Mouse (Mus musculus) liver, embryonic 11.5 days (tissue): Measurements from ENCODE around the gene Apobec3. TPM values are rescaled to one million over a fixed set of nuclear protein-coding genes. Genes with fewer than 3 reads are reported as not detected.
"Not testable (repeated sequence)": the region's sequence is repeated elsewhere in the genome, so short reads cannot be mapped to it uniquely, and the experiment has no call there.

Source experiments
- ATAC-seq: fragments of 200-750 bp; cut with Nextera tagmentation; replicated peaks from 2 replicates; pipeline ENCODE4 v1.8.0; 2017; ENCODE audit warnings: moderate number of reproducible peaks, mild to moderate bottlenecking, moderate TSS enrichment, moderate library complexity; ENCODE audit not compliant: low FRiP score
- DNase-seq: peaks from one replicate; pipeline ENCODE4 v3.0.0-alpha.2; 2017; ENCODE audit warnings: low spot score
- H3K27ac ChIP-seq: fragments of 300-500 bp; sonication (generic); 2 replicates; pipeline ENCODE4 v1.5.1; 2014; ENCODE audit warnings: mild to moderate bottlenecking, low read depth, low read length, control low read depth
- H3K27me3 ChIP-seq: fragments of 300-500 bp; sonication (generic); replicated peaks from 2 replicates; pipeline ENCODE4 v1.6.1; 2014; ENCODE audit warnings: low read length, mixed read lengths; ENCODE audit not compliant: control insufficient read depth, insufficient read depth
- H3K36me3 ChIP-seq: fragments of 300-500 bp; sonication (generic); 2 replicates; pipeline ENCODE4 v1.6.1; 2014; ENCODE audit warnings: mild to moderate bottlenecking, low read length, moderate library complexity, mixed read lengths; ENCODE audit not compliant: control insufficient read depth, insufficient read depth
- H3K4me1 ChIP-seq: fragments of 300-500 bp; sonication (generic); replicated peaks from 2 replicates; pipeline ENCODE4 v1.6.1; 2014; ENCODE audit warnings: low read length, mixed read lengths; ENCODE audit not compliant: control insufficient read depth, insufficient read depth
- H3K4me2 ChIP-seq: fragments of 300-500 bp; sonication (generic); 2 replicates; pipeline ENCODE4 v1.6.1; 2014; ENCODE audit warnings: mild to moderate bottlenecking, control low read depth, moderate library complexity
- H3K4me3 ChIP-seq: fragments of 300-500 bp; sonication (generic); 2 replicates; pipeline ENCODE4 v1.5.1; 2014; ENCODE audit warnings: low read depth, low read length, control low read depth
- H3K9ac ChIP-seq: fragments of 300-500 bp; sonication (generic); 2 replicates; pipeline ENCODE4 v1.6.1; 2014; ENCODE audit warnings: low read depth, low read length, control low read depth
- H3K9me3 ChIP-seq: fragments of 300-500 bp; sonication (generic); 2 replicates; pipeline ENCODE4 v1.6.1; 2016; ENCODE audit warnings: low read length, inconsistent platforms, mixed read lengths; ENCODE audit not compliant: control insufficient read depth
- WGBS: fragments of 180-500 bp; shearing (Covaris S2); extraction: QIAGEN DNeasy Blood & Tissue Kit; methylation state at CpG from one replicate; pipeline ENCODE4 v1.1.7; 2014; 5-methylcytosine and 5-hydroxymethylcytosine counted together
- polyA plus RNA-seq: library from polyadenylated mRNA; unstranded; fragments of >200 nt; fragmentation: Nextera tagmentation; extraction: Ambion mirVana; gene quantifications from 2 replicates; pipeline ENCODE4 v1.2.1, GENCODE M21; 2014

Apobec3 gene
- polyA plus RNA-seq, 1 experiment from 2014 or later = 72.8 TPM

DNA sequence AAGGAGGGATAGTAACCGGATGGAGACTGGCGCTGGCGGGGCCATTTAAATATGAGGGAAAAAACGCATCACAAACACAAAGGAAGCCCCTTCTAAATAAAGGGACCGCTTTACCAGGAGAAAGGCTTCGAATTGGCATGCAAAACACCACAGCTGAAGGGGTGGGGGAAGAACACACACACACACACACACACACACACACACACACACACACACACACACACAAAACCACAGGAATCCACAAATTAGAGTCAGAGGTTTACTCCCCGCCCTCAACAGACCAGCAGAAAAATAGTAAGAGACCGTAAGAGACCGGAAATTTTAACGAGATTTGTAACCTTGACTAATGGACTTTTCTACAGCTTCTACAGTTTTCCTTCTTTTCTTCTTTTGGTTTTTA, 43.3 kb downstream of the Apobec3 start:
- Histone ChIP-seq H3K27me3 (peaks cover 37% of the 10 kb centered on the region), H3K4me2 (no peak overlapping the region), H3K9me3 (no peaks in the 10 kb centered on the region), H3K36me3 (no peaks in the 10 kb centered on the region), H3K4me1 (peaks cover 4% of the 10 kb centered on the region; the same call in 1 of the 2 replicates), H3K4me3 (no peak overlapping the region), H3K9ac (no peak overlapping the region), H3K27ac (no peak overlapping the region)
- WGBS = 5% methylated on average over 10 of the region's 10 CpGs
- ATAC-seq (no peak), DNase-seq (no peak)

DNA sequence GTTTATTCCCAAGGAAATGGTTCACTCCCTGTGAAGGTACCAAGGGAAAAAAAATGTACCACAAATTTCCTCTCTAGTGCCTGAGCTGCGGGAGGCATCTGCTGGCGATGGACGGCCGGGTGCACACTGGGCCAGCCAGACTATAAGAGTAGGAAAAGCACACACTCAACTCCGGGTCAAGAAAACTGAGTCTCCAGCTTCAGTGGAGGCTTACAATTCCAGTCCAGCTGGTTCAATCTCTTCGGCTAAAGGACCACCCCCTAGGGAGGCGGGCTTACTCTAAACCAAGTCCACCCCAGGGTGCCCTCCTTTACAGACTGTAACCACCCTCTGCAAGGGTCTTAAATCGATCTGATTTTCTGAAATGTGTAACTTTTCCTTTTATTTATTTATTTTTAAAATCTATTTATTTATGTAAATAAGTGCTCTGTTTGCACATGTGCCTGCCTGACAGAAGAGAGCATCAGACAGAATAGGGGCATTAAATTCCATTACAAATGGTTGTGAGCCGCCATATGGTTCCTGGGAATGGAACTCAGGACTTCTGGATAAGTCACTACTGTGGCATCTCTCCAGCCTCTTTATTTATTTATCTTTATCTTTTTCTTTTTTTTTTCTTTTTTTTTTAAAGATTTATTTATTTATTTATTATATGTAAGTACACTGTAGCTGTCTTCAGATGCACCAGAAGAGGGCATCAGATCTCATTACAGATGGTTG, 44.4 kb downstream of the Apobec3 start:
- no peaks in the 10 kb centered on the region for H3K9me3 ChIP-seq
- no peak overlapping the region for H3K4me2 ChIP-seq
- peaks cover 4% of the 10 kb centered on the region; the same call in 1 of the 2 replicates for H3K4me1 ChIP-seq
- 43% methylated on average over 9 of the region's 9 CpGs for WGBS
- no peak for DNase-seq
- no peak overlapping the region for H3K9ac ChIP-seq
- no peak overlapping the region for H3K27ac ChIP-seq
- H3K27me3 ChIP-seq = peaks cover 37% of the 10 kb centered on the region
- H3K36me3 ChIP-seq = no peaks in the 10 kb centered on the region
- no peak for ATAC-seq
- no peak overlapping the region for H3K4me3 ChIP-seq

- 54% methylated on average over 7 of the region's 7 CpGs for WGBS
- no peak for ATAC-seq
- H3K27me3 ChIP-seq = peaks cover 36% of the 10 kb centered on the region
Observed at GRCm38 (mm10) chr15:79936374-79936751, 44.9 kb downstream of the Apobec3 start.

GRCm38 (mm10) chr15:79939020-79939419, 47.6 kb downstream of the Apobec3 start:
- Histone ChIP-seq H3K4me2 (no peak overlapping the region), H3K27me3 (peaks cover 14% of the 10 kb centered on the region), H3K9ac (no peak overlapping the region), H3K27ac (no peak overlapping the region), H3K4me3 (no peak overlapping the region), H3K36me3 (no peaks in the 10 kb centered on the region), H3K4me1 (no peaks in the 10 kb centered on the region; the same call in 1 of the 2 replicates), H3K9me3 (no peaks in the 10 kb centered on the region)
- 87% methylated on average over 12 of the region's 12 CpGs for WGBS
- DNase-seq (no peak), ATAC-seq (no peak)

More at GRCm38 (mm10) chr15:79936374-79936751, 44.9 kb downstream of the Apobec3 start:
- Histone ChIP-seq H3K27ac (no peak overlapping the region), H3K9ac (no peak overlapping the region), H3K4me3 (no peak overlapping the region), H3K4me2 (no peak overlapping the region), H3K9me3 (no peaks in the 10 kb centered on the region), H3K4me1 (peaks cover 4% of the 10 kb centered on the region; the same call in 1 of the 2 replicates), H3K36me3 (no peaks in the 10 kb centered on the region)
- DNase-seq = no peak

DNA sequence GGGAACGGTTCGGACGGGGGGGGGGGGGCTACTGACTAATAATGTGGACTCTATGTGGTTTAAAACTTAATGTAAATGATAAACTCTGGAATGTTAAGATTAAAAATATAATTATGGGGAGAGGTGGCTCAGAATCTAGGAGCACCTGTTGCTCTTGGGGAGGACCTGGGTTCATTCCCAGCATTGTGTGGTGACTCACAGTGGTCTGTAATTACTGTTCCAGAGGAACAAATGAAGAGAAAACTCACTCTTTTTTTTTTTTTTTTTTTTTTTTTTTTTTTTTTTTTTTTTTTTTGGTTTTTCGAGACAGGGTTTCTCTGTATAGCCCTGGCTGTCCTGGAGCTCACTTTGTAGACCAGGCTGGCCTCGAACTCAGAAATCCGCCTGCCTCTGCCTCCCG, 48.0 kb downstream of the Apobec3 start:
- not testable (repeated sequence) for H3K9ac ChIP-seq, H3K9me3 ChIP-seq, H3K36me3 ChIP-seq, H3K4me3 ChIP-seq, H3K27me3 ChIP-seq, ATAC-seq, H3K4me1 ChIP-seq, DNase-seq, H3K4me2 ChIP-seq, H3K27ac ChIP-seq
- WGBS = 85% methylated on average over 4 of the region's 7 CpGs

- Histone ChIP-seq H3K27ac (no peak overlapping the region), H3K4me1 (no peaks in the 10 kb centered on the region), H3K4me3 (no peak overlapping the region), H3K4me2 (no peak overlapping the region), H3K36me3 (no peaks in the 10 kb centered on the region), H3K27me3 (peaks cover 5% of the 10 kb centered on the region), H3K9ac (no peak overlapping the region), H3K9me3 (no peaks in the 10 kb centered on the region)
- DNase-seq = no peak
- no peak for ATAC-seq
- 87% methylated on average over 16 of the region's 16 CpGs for WGBS
Observed at GRCm38 (mm10) chr15:79939913-79940312, 48.5 kb downstream of the Apobec3 start.

DNA sequence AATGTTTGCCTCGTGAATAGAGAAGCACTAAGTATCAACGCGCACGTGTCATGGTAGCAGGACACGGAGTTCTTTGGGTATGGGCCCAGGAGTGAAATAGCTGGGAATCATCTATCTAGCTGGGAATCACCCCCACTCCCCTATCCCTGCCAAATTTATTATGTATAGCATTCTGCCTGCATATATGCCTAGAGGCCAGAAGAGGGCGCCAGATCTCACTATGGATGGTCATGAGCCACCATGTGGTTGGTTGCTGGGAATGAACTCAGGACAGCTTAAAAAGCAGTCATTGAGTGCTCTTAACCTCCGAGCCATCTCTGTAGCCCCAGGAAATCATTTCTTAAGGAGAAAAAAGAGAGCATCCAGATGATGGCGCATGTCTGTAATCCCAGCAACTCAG, 49.5 kb downstream of the Apobec3 start:
- WGBS = 16% methylated on average over 8 of the region's 8 CpGs
- ATAC-seq (no peak), DNase-seq (no peak)
- Histone ChIP-seq H3K9me3 (no peaks in the 10 kb centered on the region), H3K27ac (no peak overlapping the region), H3K9ac (no peak overlapping the region), H3K4me2 (no peak overlapping the region), H3K36me3 (no peaks in the 10 kb centered on the region), H3K4me1 (no peaks in the 10 kb centered on the region), H3K27me3 (no peaks in the 10 kb centered on the region; the same call in 1 of the 2 replicates), H3K4me3 (no peak overlapping the region)

DNA sequence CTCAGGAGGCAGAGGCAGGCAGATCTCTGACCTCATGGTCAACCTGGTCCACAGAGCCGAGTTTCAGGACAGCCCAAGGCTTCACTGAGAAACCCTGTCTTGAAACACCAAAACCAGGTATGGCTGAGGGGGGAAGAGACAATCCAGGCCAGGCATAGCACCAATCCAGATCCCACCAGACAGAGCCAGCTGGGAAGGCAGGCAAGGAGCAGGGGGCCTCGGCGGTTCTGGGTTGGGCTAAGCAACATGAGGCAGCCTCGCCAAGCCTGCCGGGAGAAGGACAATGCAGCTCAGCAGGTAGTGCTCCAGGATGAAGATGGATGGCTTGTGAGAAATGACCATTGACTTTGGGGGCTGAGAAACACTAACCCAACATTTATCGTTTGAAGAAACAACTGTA, 51.1 kb downstream of the Apobec3 start:
- 83% methylated on average over 6 of the region's 6 CpGs for WGBS
- no peak overlapping the region for H3K9ac ChIP-seq
- 0 out of 2 replicates have a peak, but pooled peaks cover 3% of the 10 kb centered on the region for H3K4me1 ChIP-seq
- ATAC-seq (no peak), DNase-seq (no peak)
- H3K27me3 ChIP-seq = no peaks in the 10 kb centered on the region; the same call in 1 of the 2 replicates
- H3K4me2 ChIP-seq = no peak overlapping the region
- H3K4me3 ChIP-seq = no peak overlapping the region
- no peak overlapping the region for H3K27ac ChIP-seq
- no peaks in the 10 kb centered on the region for H3K36me3 ChIP-seq
- H3K9me3 ChIP-seq = no peaks in the 10 kb centered on the region

GRCm38 (mm10) chr15:79943584-79943983, 52.1 kb downstream of the Apobec3 start:
- Histone ChIP-seq H3K9me3 (no peaks in the 10 kb centered on the region), H3K4me3 (no peak overlapping the region), H3K27me3 (no peaks in the 10 kb centered on the region; the same call in 1 of the 2 replicates), H3K27ac (no peak overlapping the region), H3K36me3 (no peaks in the 10 kb centered on the region), H3K4me1 (0 out of 2 replicates have a peak, but pooled peaks cover 3% of the 10 kb centered on the region), H3K4me2 (no peak overlapping the region), H3K9ac (no peak overlapping the region)
- ATAC-seq (no peak), DNase-seq (no peak)
- 80% methylated on average over 3 of the region's 3 CpGs for WGBS
